Mouse (Mus musculus): ENCODE results near the gene Gm42906. TPM values are rescaled to one million over a fixed set of nuclear protein-coding genes. Genes with fewer than 3 reads are reported as not detected.
A peak's percentile ranks its signal among the peaks of the same experiment; 100 is the strongest.

Gm42906 gene
- polyA plus RNA-seq, 1 experiment = not detected

- H3K4me3 ChIP-seq (ENCODE audit: low read depth, low read length) = no peak overlapping the region
- H3K4me1 ChIP-seq (ENCODE audit: control insufficient read depth, insufficient read depth, insufficient read length, low read length) = no peaks in the 10 kb centered on the region
- TF ChIP-seq CTCF (IDR thresholded peaks at IDR 0.05; ENCODE audit: extremely low read depth, insufficient read length, insufficient replicate concordance, low read depth, low read length) (no peak), POLR2A (IDR thresholded peaks at IDR 0.05; ENCODE audit: low read depth, low read length) (no peak)
- no peak overlapping the region for H3K27ac ChIP-seq (ENCODE audit: insufficient read depth, low read depth, low read length)
- peaks cover 26% of the 10 kb centered on the region for H3K36me3 ChIP-seq (ENCODE audit: control insufficient read depth, insufficient read depth, low read length)
- H3K27me3 ChIP-seq (ENCODE audit: control insufficient read depth, insufficient read depth, low read length) = no peaks in the 10 kb centered on the region
- WGBS = 84% methylated on average over 12 of the region's 12 CpGs
Observed at GRCm38 (mm10) chr5:151060476-151060875, 367.5 kb downstream of the Gm42906 start.

GRCm38 (mm10) chr5:151059772-151060171, 368.2 kb downstream of the Gm42906 start:
- no peak overlapping the region for H3K4me3 ChIP-seq (ENCODE audit: low read depth, low read length)
- 86% methylated on average over 5 of the region's 5 CpGs for WGBS
- H3K27me3 ChIP-seq (ENCODE audit: control insufficient read depth, insufficient read depth, low read length) = no peaks in the 10 kb centered on the region
- TF ChIP-seq POLR2A (IDR thresholded peaks at IDR 0.05; ENCODE audit: low read depth, low read length) (no peak), CTCF (IDR thresholded peaks at IDR 0.05; ENCODE audit: extremely low read depth, insufficient read length, insufficient replicate concordance, low read depth, low read length) (no peak)
- H3K4me1 ChIP-seq (ENCODE audit: control insufficient read depth, insufficient read depth, insufficient read length, low read length) = no peaks in the 10 kb centered on the region
- no peak overlapping the region for H3K27ac ChIP-seq (ENCODE audit: insufficient read depth, low read depth, low read length)
- H3K36me3 ChIP-seq (ENCODE audit: control insufficient read depth, insufficient read depth, low read length) = peaks cover 28% of the 10 kb centered on the region

DNA sequence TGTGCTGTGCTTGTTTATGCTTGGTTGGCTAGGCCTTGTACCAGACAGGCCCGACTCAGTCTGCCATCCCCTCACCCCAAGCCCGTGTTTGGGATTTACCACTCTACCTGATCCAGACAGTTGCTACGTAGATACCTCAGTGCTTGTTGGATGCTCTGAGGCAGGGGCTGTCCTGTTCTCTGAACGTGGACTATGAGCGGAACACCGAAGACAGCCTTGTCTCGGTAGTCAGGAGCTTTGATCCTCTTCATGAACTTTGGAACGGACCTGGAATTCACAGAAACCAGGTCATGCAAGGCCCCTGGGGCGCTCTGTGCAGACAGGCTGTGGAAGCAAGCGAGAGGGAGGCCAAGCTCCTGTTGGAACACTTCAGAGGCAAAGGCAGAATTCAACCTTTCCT, 368.6 kb downstream of the Gm42906 start:
- peaks cover 28% of the 10 kb centered on the region for H3K36me3 ChIP-seq (ENCODE audit: control insufficient read depth, insufficient read depth, low read length)
- no peaks in the 10 kb centered on the region for H3K27me3 ChIP-seq (ENCODE audit: control insufficient read depth, insufficient read depth, low read length)
- H3K4me1 ChIP-seq (ENCODE audit: control insufficient read depth, insufficient read depth, insufficient read length, low read length) = no peaks in the 10 kb centered on the region
- no peak overlapping the region for H3K27ac ChIP-seq (ENCODE audit: insufficient read depth, low read depth, low read length)
- no peak overlapping the region for H3K4me3 ChIP-seq (ENCODE audit: low read depth, low read length)
- TF ChIP-seq CTCF (IDR thresholded peaks at IDR 0.05; ENCODE audit: extremely low read depth, insufficient read length, insufficient replicate concordance, low read depth, low read length) (no peak), POLR2A (IDR thresholded peaks at IDR 0.05; ENCODE audit: low read depth, low read length) (no peak)
- 81% methylated on average over 10 of the region's 10 CpGs for WGBS

DNA sequence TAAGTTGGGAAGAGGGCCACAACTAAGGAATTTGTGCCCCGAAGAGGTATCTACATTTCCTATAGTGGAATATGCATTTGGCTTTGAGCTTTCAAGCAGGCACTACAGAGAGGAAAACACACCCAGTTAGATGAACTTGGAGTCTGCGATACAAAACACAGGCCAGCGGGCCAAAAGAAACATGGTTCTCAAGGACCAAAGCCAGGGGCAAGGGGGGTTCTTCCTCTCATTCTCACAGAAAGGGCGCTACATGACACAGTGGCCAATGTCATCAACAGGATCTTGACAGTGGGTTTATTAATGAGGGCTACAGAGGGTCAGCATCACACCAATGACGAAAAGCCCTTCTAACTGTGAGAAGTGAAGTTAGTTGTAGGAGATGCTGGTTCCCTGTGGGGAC, 370.2 kb downstream of the Gm42906 start:
- H3K27me3 ChIP-seq (ENCODE audit: control insufficient read depth, insufficient read depth, low read length) = no peaks in the 10 kb centered on the region
- peaks cover 21% of the 10 kb centered on the region for H3K36me3 ChIP-seq (ENCODE audit: control insufficient read depth, insufficient read depth, low read length)
- 88% methylated on average over 5 of the region's 5 CpGs for WGBS

GRCm38 (mm10) chr5:151056920-151057294, 371.1 kb downstream of the Gm42906 start:
- Histone ChIP-seq H3K27me3 (ENCODE audit: control insufficient read depth, insufficient read depth, low read length) (no peaks in the 10 kb centered on the region), H3K36me3 (ENCODE audit: control insufficient read depth, insufficient read depth, low read length) (peaks cover 19% of the 10 kb centered on the region), H3K4me3 (ENCODE audit: low read depth, low read length) (no peak overlapping the region), H3K4me1 (ENCODE audit: control insufficient read depth, insufficient read depth, insufficient read length, low read length) (no peaks in the 10 kb centered on the region), H3K27ac (ENCODE audit: insufficient read depth, low read depth, low read length) (0 out of 2 replicates have a peak overlapping the region, but pooled peaks have one; percentile 1)
- TF ChIP-seq POLR2A (IDR thresholded peaks at IDR 0.05; ENCODE audit: low read depth, low read length) (no peak), CTCF (IDR thresholded peaks at IDR 0.05; ENCODE audit: extremely low read depth, insufficient read length, insufficient replicate concordance, low read depth, low read length) (no peak)
- 56% methylated on average over 6 of the region's 6 CpGs for WGBS

More for the DNA sequence above, 370.2 kb downstream of the Gm42906 start:
- Histone ChIP-seq H3K4me1 (ENCODE audit: control insufficient read depth, insufficient read depth, insufficient read length, low read length) (no peaks in the 10 kb centered on the region), H3K27ac (ENCODE audit: insufficient read depth, low read depth, low read length) (no peak overlapping the region), H3K4me3 (ENCODE audit: low read depth, low read length) (no peak overlapping the region)
- TF ChIP-seq POLR2A (IDR thresholded peaks at IDR 0.05; ENCODE audit: low read depth, low read length) = no peak
- TF ChIP-seq CTCF (IDR thresholded peaks at IDR 0.05; ENCODE audit: extremely low read depth, insufficient read length, insufficient replicate concordance, low read depth, low read length) = no peak

- WGBS = 78% methylated on average over 12 of the region's 12 CpGs
Observed at GRCm38 (mm10) chr5:151056255-151056919, 371.6 kb downstream of the Gm42906 start.

DNA sequence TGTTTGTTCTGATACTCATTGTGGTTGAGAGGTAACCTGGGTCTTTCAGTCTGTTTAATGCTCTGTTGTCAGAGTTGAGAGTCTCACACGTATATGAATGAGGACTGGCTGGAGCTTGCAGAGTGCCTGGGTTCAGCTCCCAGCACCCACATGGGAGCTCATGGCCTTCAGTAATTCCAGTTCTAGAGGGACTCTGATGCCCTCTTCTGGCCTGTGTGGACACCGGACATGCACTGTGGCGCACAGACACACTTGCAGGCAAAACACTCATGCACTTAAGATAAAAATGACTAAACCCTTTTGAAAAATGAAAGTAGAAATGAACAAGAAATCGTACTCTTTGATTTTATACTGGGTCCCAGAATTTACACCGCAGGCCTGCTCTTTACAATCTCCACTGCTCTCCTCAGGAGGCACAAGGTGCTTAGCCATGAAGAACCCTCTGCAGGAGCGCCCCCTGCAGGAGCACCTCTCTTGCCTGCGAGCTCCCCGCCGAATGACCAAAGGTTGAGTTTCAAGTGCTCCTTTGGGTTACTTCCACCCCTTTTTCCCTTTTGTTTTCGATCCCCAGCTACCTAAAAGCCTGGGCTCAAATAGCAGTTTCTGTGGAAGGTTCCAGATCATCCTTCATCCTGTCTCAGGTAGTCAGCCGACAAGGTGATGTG, 372.4 kb downstream of the Gm42906 start:
- Histone ChIP-seq H3K27ac (ENCODE audit: insufficient read depth, low read depth, low read length) (no peak overlapping the region), H3K27me3 (ENCODE audit: control insufficient read depth, insufficient read depth, low read length) (no peaks in the 10 kb centered on the region), H3K4me3 (ENCODE audit: low read depth, low read length) (no peak overlapping the region), H3K4me1 (ENCODE audit: control insufficient read depth, insufficient read depth, insufficient read length, low read length) (no peaks in the 10 kb centered on the region), H3K36me3 (ENCODE audit: control insufficient read depth, insufficient read depth, low read length) (peaks cover 21% of the 10 kb centered on the region)
- whole genome bisulfite sequencing = 95% methylated on average over 11 of the region's 11 CpGs
- TF ChIP-seq POLR2A (IDR thresholded peaks at IDR 0.05; ENCODE audit: low read depth, low read length) (no peak), CTCF (IDR thresholded peaks at IDR 0.05; ENCODE audit: extremely low read depth, insufficient read length, insufficient replicate concordance, low read depth, low read length) (no peak)

More at GRCm38 (mm10) chr5:151056255-151056919, 371.6 kb downstream of the Gm42906 start:
- Histone ChIP-seq H3K27ac (ENCODE audit: insufficient read depth, low read depth, low read length) (no peak overlapping the region), H3K4me1 (ENCODE audit: control insufficient read depth, insufficient read depth, insufficient read length, low read length) (no peaks in the 10 kb centered on the region), H3K27me3 (ENCODE audit: control insufficient read depth, insufficient read depth, low read length) (no peaks in the 10 kb centered on the region), H3K4me3 (ENCODE audit: low read depth, low read length) (no peak overlapping the region), H3K36me3 (ENCODE audit: control insufficient read depth, insufficient read depth, low read length) (peaks cover 18% of the 10 kb centered on the region)
- TF ChIP-seq POLR2A (IDR thresholded peaks at IDR 0.05; ENCODE audit: low read depth, low read length) (no peak), CTCF (IDR thresholded peaks at IDR 0.05; ENCODE audit: extremely low read depth, insufficient read length, insufficient replicate concordance, low read depth, low read length) (no peak)
